Mouse (Mus musculus): ENCODE measurements around the gene P2ry6.

DNA sequence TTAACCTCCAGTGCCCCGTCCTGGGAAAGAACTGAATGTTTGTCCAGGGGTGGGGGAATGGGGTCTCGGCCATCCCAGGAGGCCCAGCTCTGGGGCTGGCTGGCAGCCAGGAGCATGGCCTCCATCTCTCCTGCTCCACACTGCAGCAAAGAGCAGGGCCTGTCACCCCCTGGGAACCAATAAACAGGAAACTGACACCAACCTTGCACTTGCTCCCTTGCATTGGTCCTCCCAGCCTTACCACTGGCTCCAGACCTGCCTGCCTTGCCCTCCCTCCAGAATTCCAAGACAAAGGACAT is 54.7 kb downstream of the P2ry6 start:
- TF ChIP-seq CTCF (IDR thresholded peaks at IDR 0.05; ENCODE audit: extremely low read depth, insufficient read depth, low read length) (no peak), POLR2A (IDR thresholded peaks at IDR 0.05; ENCODE audit: extremely low read depth, insufficient read depth, low read length) (no peak)
